Mouse (Mus musculus): ENCODE results near the gene Yif1a. TPM values are rescaled to one million over a fixed set of nuclear protein-coding genes. Genes with fewer than 3 reads are reported as not detected.
A peak's percentile ranks its signal among the peaks of the same experiment; 100 is the strongest.
"Not testable (repeated sequence)": the region's sequence is repeated elsewhere in the genome, so short reads cannot be mapped to it uniquely, and the experiment has no call there.

Gene Yif1a
- polyA plus RNA-seq, 1 experiment from 2014 or later, result 72.6 TPM

- Histone ChIP-seq H3K4me1 (replicated peaks; ENCODE audit: control insufficient read depth, insufficient read depth, low read length) (0 out of 2 replicates have a peak, but pooled peaks cover 3% of the 10 kb centered on the region), H3K4me3 (replicated peaks; ENCODE audit: low read length) (no peak overlapping the region), H3K27me3 (ENCODE audit: control insufficient read depth, insufficient read depth, low read length) (peaks cover 57% of the 10 kb centered on the region), H3K9ac (no peak overlapping the region), H3K4me2 (replicated peaks) (no peak overlapping the region), H3K27ac (no peak overlapping the region), H3K36me3 (replicated peaks; ENCODE audit: control insufficient read depth, insufficient read depth) (no peaks in the 10 kb centered on the region; the same call in 1 of the 2 replicates), H3K9me3 (ENCODE audit: control insufficient read depth, low read length) (no peaks in the 10 kb centered on the region)
- WGBS, result 72% methylated on average over 18 of the region's 18 CpGs
- ATAC-seq (ENCODE audit: low FRiP score), result no peak
- no peak for DNase-seq (ENCODE audit: low spot score)
Measured at GRCm38 (mm10) chr19:5082005-5082404, 6.3 kb upstream of the Yif1a start.

DNA sequence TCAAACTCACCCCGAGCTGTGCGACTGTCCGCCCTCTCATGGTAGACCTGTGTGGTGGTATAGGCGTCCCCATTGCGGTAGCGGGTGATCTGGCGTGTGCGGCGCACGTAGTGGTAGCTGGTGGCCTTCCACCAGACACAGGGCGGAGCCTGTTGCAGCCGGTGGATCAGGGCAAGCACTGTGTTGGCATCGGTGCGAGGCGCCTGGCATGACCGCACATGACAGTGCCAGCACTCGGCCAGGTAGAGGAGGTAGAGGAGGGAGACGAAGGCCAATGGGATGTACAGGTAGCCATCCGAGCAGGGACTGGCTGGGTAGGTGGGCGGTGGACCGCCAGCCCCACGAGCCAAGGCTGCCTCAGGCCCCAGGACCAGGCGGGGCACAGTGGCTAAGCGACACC lies 5.7 kb upstream of the Yif1a start:
- H3K36me3 ChIP-seq (replicated peaks; ENCODE audit: control insufficient read depth, insufficient read depth), result no peaks in the 10 kb centered on the region; the same call in 1 of the 2 replicates
- 71% methylated on average over 24 of the region's 24 CpGs for WGBS
- H3K4me2 ChIP-seq (replicated peaks), result no peak overlapping the region
- H3K27me3 ChIP-seq (ENCODE audit: control insufficient read depth, insufficient read depth, low read length), result peaks cover 57% of the 10 kb centered on the region
- no peak overlapping the region for H3K4me3 ChIP-seq (replicated peaks; ENCODE audit: low read length)
- H3K4me1 ChIP-seq (replicated peaks; ENCODE audit: control insufficient read depth, insufficient read depth, low read length), result 0 out of 2 replicates have a peak, but pooled peaks cover 6% of the 10 kb centered on the region
- no peaks in the 10 kb centered on the region for H3K9me3 ChIP-seq (ENCODE audit: control insufficient read depth, low read length)
- no peak for DNase-seq (ENCODE audit: low spot score)
- ATAC-seq (ENCODE audit: low FRiP score), result no peak
- H3K27ac ChIP-seq, result no peak overlapping the region
- no peak overlapping the region for H3K9ac ChIP-seq

GRCm38 (mm10) chr19:5083961-5084833 lies 4.1 kb upstream of the Yif1a start:
- peaks cover 12% of the 10 kb centered on the region for H3K4me1 ChIP-seq (replicated peaks; ENCODE audit: control insufficient read depth, insufficient read depth, low read length)
- H3K27ac ChIP-seq, result no peak overlapping the region
- H3K4me2 ChIP-seq (replicated peaks), result peak overlapping the region; percentile 75
- no peaks in the 10 kb centered on the region for H3K9me3 ChIP-seq (ENCODE audit: control insufficient read depth, low read length)
- H3K9ac ChIP-seq, result peak overlapping the region; percentile 82
- peak overlapping the region; percentile 57 for H3K4me3 ChIP-seq (replicated peaks; ENCODE audit: low read length)
- ATAC-seq (ENCODE audit: low FRiP score) (no peak), DNase-seq (ENCODE audit: low spot score) (no peak)
- peaks cover 57% of the 10 kb centered on the region for H3K27me3 ChIP-seq (ENCODE audit: control insufficient read depth, insufficient read depth, low read length)
- 71% methylated on average over 3 of the region's 3 CpGs for WGBS
- no peaks in the 10 kb centered on the region; the same call in 1 of the 2 replicates for H3K36me3 ChIP-seq (replicated peaks; ENCODE audit: control insufficient read depth, insufficient read depth)

DNA sequence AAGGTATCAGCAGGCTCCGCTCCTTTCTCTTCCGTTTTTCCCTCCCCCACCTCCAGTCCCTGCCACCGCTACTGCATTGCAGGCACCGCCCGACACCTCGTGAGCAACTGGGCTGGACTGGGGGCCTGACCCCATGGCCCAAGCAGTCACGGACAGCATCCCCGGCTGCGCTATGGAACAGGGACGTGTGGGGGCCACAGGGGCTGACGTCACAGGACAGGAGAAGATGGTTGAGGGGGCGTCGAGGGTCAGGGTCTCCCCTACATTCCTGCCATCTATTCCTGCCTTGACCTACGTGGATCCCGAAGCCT lies 3.5 kb upstream of the Yif1a start:
- no peaks in the 10 kb centered on the region; the same call in 1 of the 2 replicates for H3K36me3 ChIP-seq (replicated peaks; ENCODE audit: control insufficient read depth, insufficient read depth)
- H3K9me3 ChIP-seq (ENCODE audit: control insufficient read depth, low read length), result no peaks in the 10 kb centered on the region
- peak overlapping the region; percentile 75 for H3K4me2 ChIP-seq (replicated peaks)
- H3K27me3 ChIP-seq (ENCODE audit: control insufficient read depth, insufficient read depth, low read length), result peaks cover 57% of the 10 kb centered on the region
- peak overlapping the region; percentile 82 for H3K9ac ChIP-seq
- ATAC-seq (ENCODE audit: low FRiP score) (no peak), DNase-seq (ENCODE audit: low spot score) (no peak)
- no peak overlapping the region for H3K27ac ChIP-seq
- peaks cover 16% of the 10 kb centered on the region for H3K4me1 ChIP-seq (replicated peaks; ENCODE audit: control insufficient read depth, insufficient read depth, low read length)
- peak overlapping the region; percentile 57 for H3K4me3 ChIP-seq (replicated peaks; ENCODE audit: low read length)
- 2% methylated on average over 15 of the region's 15 CpGs for WGBS

DNA sequence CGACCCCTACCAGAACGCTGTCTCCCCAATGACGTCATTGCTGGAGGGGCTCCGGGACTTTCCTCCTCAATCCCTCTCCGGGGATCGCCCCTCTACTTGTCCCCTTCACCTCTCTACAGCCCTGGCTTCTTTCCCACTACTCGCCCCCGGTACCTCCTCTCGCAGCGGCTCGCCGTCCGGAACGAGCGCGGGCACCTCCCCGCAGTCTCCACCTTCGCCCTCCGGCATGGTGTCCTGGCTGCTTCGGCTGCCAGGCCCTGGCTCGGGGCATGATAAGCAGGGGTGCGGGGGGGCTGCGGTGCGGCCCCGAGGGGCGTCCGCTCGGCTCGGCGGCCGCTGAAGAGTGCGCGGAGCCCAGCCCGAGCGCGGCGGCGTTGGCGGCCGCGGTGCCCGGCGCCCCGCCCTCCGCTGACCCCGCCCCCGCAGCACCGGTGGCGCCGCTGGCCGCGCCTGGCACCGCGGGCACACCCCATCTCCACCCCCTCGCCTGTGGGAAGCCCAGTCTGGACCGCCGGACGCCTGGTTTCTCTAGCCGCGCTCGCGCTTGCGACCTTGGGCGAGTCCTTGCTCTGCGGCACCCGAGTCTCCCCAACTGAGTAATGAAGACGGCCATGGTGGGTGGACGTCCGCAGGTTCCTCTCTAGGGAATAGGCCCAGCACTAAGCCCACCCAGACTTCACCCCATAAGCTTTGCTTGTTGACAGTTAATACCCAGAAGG lies 3.0 kb upstream of the Yif1a start, which contains the start of gene Tmem151a:
TSS of gene Tmem151a (minus strand) at position 387 of the 719 bp plus-strand sequence.
- Histone ChIP-seq H3K4me1 (replicated peaks; ENCODE audit: control insufficient read depth, insufficient read depth, low read length) (peaks cover 16% of the 10 kb centered on the region), H3K9ac (peak within 1 kb of the TSS; percentile 82), H3K9me3 (ENCODE audit: control insufficient read depth, low read length) (no peaks in the 10 kb centered on the region), H3K4me2 (replicated peaks) (peak within 1 kb of the TSS; percentile 75), H3K27ac (no peak within 1 kb of the TSS), H3K4me3 (replicated peaks; ENCODE audit: low read length) (peak within 1 kb of the TSS; percentile 57), H3K36me3 (replicated peaks; ENCODE audit: control insufficient read depth, insufficient read depth) (peaks cover 2% of the 10 kb centered on the region), H3K27me3 (ENCODE audit: control insufficient read depth, insufficient read depth, low read length) (peaks cover 57% of the 10 kb centered on the region)
- under 1% methylated on average over 63 of the region's 69 CpGs for WGBS
- no peak for ATAC-seq (ENCODE audit: low FRiP score)
- no peak for DNase-seq (ENCODE audit: low spot score)

DNA sequence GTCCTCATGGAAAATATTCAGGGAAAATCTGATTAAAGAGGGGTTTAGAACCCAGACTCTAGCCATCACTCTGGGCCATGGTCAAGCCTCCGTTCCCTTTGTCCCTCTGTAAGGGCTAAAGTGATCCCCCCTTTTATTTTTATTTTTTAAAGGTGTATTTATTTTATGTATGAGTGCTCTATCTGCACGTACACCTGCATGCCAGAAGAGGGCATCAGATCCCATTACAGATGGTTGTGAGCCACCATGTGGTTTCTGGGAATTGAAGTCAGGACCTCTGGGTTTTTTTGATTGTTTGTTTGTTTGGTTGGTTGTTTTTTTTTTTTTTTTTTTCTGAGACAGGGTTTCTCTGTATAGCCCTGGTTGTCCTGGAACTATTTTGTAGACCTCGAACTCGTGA lies 1.8 kb upstream of the Yif1a start:
- DNase-seq (ENCODE audit: low spot score); H3K4me3 ChIP-seq (replicated peaks; ENCODE audit: low read length); ATAC-seq (ENCODE audit: low FRiP score); H3K9me3 ChIP-seq (ENCODE audit: control insufficient read depth, low read length); H3K27ac ChIP-seq; H3K4me2 ChIP-seq (replicated peaks); H3K9ac ChIP-seq: not testable (repeated sequence)
- 57% methylated on average over 4 of the region's 4 CpGs for WGBS
- H3K27me3 ChIP-seq (ENCODE audit: control insufficient read depth, insufficient read depth, low read length), result peaks cover 48% of the 10 kb centered on the region
- H3K4me1 ChIP-seq (replicated peaks; ENCODE audit: control insufficient read depth, insufficient read depth, low read length), result peaks cover 16% of the 10 kb centered on the region
- H3K36me3 ChIP-seq (replicated peaks; ENCODE audit: control insufficient read depth, insufficient read depth), result peaks cover 15% of the 10 kb centered on the region

DNA sequence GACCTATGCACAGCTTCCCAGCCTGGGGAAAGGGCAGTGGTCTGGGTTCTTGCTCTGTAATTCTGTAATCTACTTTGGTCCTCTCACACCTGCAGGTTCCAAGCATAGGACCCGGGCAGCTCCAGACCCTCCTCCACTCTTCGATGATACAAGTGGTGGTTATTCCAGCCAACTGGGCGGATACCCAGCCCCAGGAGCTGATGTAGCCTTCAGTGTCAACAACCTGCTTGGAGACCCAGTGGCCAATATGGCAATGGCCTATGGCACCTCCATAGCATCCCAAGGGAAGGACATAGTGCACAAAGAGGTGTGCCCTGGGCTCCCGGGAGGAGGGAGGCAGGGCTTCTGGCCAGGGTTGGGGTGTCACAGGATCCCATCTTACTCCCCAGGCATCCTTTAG lies 986 bp downstream of the Yif1a start:
- no peak for ATAC-seq (ENCODE audit: low FRiP score)
- peaks cover 28% of the 10 kb centered on the region for H3K4me1 ChIP-seq (replicated peaks; ENCODE audit: control insufficient read depth, insufficient read depth, low read length)
- WGBS, result 89% methylated on average over 4 of the region's 4 CpGs

GRCm38 (mm10) chr19:5092083-5092482 lies 3.7 kb downstream of the Yif1a start:
- WGBS, result 84% methylated on average over 10 of the region's 10 CpGs
- no peak overlapping the region for H3K27ac ChIP-seq
- H3K4me2 ChIP-seq (replicated peaks), result no peak overlapping the region
- H3K9me3 ChIP-seq (ENCODE audit: control insufficient read depth, low read length), result no peaks in the 10 kb centered on the region
- H3K36me3 ChIP-seq (replicated peaks; ENCODE audit: control insufficient read depth, insufficient read depth), result peaks cover 40% of the 10 kb centered on the region
- H3K4me1 ChIP-seq (replicated peaks; ENCODE audit: control insufficient read depth, insufficient read depth, low read length), result peaks cover 52% of the 10 kb centered on the region
- no peaks in the 10 kb centered on the region for H3K27me3 ChIP-seq (ENCODE audit: control insufficient read depth, insufficient read depth, low read length)
- peak overlapping the region; percentile 26; the same call in 1 of the 2 replicates for H3K9ac ChIP-seq
- ATAC-seq (ENCODE audit: low FRiP score) (no peak), DNase-seq (ENCODE audit: low spot score) (no peak)
- no peak overlapping the region for H3K4me3 ChIP-seq (replicated peaks; ENCODE audit: low read length)

More for the DNA sequence above, 986 bp downstream of the Yif1a start:
- DNase-seq (ENCODE audit: low spot score), result no peak
- H3K36me3 ChIP-seq (replicated peaks; ENCODE audit: control insufficient read depth, insufficient read depth), result peaks cover 40% of the 10 kb centered on the region
- peak overlapping the region; percentile 80 for H3K4me3 ChIP-seq (replicated peaks; ENCODE audit: low read length)
- H3K9ac ChIP-seq, result peak overlapping the region; percentile 73; the same call in 1 of the 2 replicates
- peak overlapping the region; percentile 69 for H3K4me2 ChIP-seq (replicated peaks)
- H3K27ac ChIP-seq, result no peak overlapping the region
- H3K27me3 ChIP-seq (ENCODE audit: control insufficient read depth, insufficient read depth, low read length), result peaks cover 20% of the 10 kb centered on the region
- no peaks in the 10 kb centered on the region for H3K9me3 ChIP-seq (ENCODE audit: control insufficient read depth, low read length)

Measured in hindbrain, embryonic 14.5 days (tissue).